Mouse (Mus musculus) pancreas, adult 10 weeks (tissue): ENCODE data around the gene Sppl2a. TPM values are rescaled to one million over a fixed set of nuclear protein-coding genes. Genes with fewer than 3 reads are reported as not detected.

Experiments
- polyA plus RNA-seq: library from polyadenylated mRNA; stranded (reverse); fragments of 350-450 nt; fragmentation: Illumina TruSeq; extraction: RNeasy Lipid Tissue Mini Kit (QIAGEN cat#74804); gene quantifications from one replicate; pipeline ENCODE4 v1.2.3, GENCODE M21; 2015; ENCODE audit warnings: low read depth, low replicate concordance; ENCODE audit not compliant: insufficient read depth

Gene Sppl2a
- 11.6 TPM for polyA plus RNA-seq

DNA sequence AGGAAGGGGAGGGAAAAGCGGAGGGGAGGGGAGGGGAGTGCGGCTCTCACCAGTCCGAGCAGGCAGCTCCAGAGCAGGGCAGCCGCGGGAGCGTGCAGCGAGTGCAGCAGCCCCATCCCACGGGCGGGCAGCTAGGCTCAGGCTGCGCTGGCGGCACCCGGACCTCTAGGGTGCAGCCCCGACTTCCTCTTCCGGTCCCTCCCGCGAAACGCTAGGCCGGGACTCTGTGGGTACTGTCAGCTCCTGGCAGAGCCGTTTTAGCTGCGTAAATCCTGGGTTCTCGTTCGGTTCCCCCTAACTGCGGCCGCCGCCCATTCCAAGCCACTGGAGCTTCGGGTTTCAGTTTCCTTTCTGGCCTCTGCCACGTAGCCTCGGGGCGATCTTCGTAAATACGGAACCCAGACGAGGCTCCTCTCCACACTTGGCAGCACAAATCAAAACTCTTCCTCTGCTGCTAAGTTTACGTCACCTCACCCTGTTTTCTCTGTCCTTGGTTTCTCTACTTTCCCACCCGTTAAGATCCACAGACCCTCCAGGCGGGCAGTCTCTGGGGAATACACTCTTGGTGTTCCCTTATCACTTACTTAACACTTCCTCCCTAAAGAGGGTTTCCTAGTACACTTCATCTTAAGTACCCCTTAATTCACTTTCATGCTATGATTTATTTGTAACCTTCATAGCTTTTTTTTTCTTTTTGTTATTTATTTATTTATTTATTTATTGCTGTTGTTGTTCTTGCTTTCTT, at the start of gene Sppl2a:
Sppl2a (minus strand) TSS at position 339 of the 745 bp plus-strand sequence.

DNA sequence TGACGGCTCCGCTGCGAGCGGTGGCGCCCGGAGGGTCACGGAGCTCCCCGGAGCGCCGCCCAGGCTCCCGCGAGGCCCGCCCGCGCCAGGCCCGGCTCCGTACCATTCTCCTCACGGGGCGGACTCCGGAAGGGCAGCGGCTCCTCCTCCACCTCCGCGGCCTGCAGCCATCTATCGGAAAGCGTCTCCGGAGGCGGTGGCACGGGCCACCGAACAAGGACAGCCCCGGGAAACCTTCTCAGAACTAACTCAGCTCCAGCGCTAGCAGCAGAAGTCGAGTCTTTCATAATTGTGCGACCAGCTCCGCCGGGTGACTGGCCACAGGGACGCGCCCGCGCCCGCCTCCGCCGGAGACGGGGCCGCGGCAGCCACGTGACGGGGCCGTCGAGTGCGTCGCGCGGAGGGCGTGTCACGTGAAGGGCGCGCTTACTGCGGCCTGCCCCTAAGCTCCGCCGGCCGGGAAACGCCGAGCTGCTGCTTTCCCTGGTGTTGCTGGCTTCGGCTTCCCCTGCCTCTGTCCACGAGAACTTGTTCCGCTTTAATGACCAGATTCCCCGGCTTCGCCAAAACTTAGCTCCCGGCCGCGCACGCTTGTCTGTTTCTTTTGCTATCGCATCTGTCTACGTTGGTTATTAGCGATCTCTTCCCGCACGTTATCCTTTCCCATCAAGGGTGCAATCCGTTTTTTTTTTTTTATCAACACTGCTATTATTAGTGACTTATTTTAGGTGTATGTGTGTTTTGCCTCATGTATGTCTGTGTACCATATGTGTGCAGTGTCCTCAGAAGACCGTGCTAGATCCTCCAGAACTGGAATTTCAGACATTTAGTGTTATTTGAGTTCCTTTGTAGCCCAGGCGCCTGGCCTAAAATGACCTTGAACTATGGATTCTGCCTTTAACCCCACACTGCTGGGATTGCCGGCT, 56.9 kb downstream of the Sppl2a start, which contains the start of gene Trpm7:
Trpm7 (minus strand) TSS at position 360 of the 926 bp plus-strand sequence.

Other genes starting within 250 kb of the Sppl2a start
- gene Usp8, start 225.9 kb downstream of the Sppl2a start, polyA plus RNA-seq = 9.6 TPM
- 0.55 TPM for gene Usp50, start 149.8 kb downstream of the Sppl2a start, polyA plus RNA-seq
- gene Trpm7, start 57.0 kb downstream of the Sppl2a start, polyA plus RNA-seq = 17.0 TPM
- 4.8 TPM for gene Ap4e1, start 75.5 kb upstream of the Sppl2a start, polyA plus RNA-seq
- 5.0 TPM for gene Blvra, start 137.4 kb upstream of the Sppl2a start, polyA plus RNA-seq
- not detected for gene Ncaph, start 200.7 kb upstream of the Sppl2a start, polyA plus RNA-seq
- gene Itpripl1, start 210.2 kb upstream of the Sppl2a start, polyA plus RNA-seq = 2.0 TPM